Mouse (Mus musculus): ENCODE measurements around the gene Pex5l.

Gene Pex5l

GRCm38 (mm10) chr3:33142901-33143461, at the start of gene Pex5l:
Gene Pex5l (minus strand): TSS chr3:33143247.
- DNase-seq (ENCODE audit: inconsistent ontology term) = peak; percentile 83

DNA sequence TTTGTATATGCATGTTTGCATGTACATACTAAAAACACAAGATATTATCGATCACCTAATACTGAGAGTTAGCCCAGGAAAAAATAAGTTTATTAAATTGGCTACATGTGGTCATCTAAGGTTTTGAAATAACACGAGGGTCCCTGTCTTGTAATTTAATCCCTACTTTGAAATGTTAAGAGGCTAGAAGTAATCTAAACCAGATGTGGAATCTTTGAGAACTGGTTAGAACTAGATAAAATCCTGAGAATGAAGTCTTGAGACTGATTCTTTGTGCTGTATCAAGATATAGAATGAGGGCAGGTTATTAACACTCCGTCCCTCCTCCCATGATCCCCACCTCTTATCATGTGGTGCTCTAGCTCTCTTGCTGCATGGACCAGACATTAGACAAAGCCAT, 22.1 kb upstream of the Pex5l start:
- no peak for DNase-seq (ENCODE audit: inconsistent ontology term)

GRCm38 (mm10) chr3:33163821-33164220, 20.8 kb upstream of the Pex5l start:
- DNase-seq (ENCODE audit: inconsistent ontology term) = no peak

- no peak for DNase-seq (ENCODE audit: inconsistent ontology term)
Measured at GRCm38 (mm10) chr3:33143592-33143991, 545 bp upstream of the Pex5l start.

DNA sequence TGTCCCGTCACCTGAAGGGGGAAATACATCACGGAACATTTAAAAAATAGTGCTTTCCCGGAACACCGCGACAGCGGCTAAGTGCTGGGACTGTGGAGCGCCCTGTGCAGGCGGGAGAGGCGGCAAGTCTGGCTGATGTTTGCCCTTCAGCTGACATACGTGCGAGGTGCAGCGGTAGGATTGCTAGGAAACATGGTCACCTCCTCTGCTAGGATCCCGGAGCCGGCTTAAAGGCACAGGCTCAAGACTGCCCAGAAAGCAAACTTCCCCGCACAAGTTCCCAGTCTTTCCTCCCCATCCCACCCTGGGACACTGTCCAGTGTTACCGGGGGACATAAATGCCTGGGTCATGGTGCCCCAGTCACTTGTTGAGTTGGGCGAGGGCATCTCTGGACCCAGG, 649 bp downstream of the Pex5l start:
- DNase-seq (ENCODE audit: inconsistent ontology term) = no peak

GRCm38 (mm10) chr3:33129944-33130343, 13.1 kb downstream of the Pex5l start:
- no peak for DNase-seq (ENCODE audit: inconsistent ontology term)

DNA sequence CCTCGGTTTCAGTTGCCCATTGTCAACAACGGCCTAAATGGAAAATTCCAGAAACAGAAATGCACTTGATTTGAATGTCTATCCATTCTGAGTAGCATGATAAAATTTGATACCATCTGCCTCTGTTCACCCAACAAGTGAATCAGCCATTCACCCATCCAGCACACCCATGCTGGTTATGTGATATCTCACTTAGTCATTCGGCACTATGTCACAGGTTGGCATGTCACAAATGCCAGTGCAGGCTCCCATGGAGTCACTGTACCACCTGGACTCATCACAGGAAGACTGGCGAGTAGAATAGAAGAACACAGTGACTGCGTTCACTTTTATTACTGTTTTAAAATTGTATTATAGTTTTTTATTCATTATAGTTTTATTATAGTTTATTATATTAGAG, 18.3 kb downstream of the Pex5l start:
- no peak for DNase-seq (ENCODE audit: inconsistent ontology term)

DNA sequence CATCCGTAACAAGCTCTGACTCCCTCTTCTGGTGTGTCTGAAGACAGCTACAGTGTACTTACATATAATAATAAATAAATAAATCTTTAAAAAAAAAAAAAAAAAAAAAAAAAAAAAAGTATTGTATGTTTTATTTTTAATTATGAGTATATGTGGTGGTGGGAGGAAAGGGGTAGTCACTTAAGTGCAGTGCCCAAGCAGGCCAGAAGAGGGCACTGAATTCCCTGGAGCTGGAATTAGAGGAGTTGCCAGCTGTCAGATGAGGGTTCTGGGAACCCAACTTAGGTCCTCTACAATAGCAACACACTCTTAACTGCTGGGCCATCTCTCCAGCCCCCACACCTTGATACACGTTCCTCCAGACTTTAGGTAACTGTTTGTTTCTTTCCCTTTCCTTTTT, 37.3 kb downstream of the Pex5l start:
- no peak for DNase-seq (ENCODE audit: inconsistent ontology term)

DNA sequence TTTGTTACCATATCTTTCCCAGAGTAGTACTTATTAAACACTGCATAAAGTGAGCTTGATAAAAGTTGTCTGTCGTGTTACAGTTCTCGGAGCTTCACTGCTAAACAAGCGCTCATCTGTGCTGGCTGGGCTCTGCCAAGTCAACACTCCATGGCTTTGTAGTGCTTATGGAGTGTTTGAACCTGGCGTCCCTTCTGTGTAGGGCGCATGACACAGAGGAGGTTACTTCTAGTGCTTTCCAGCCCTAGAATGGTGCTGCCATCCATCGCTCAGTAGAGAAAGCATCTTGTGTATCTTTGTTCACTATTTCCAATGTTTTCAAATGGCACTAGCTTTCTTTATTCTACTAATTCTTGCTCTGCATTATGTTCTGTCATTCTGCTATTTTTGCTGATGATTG, 39.5 kb downstream of the Pex5l start:
- DNase-seq (ENCODE audit: inconsistent ontology term) = no peak

DNA sequence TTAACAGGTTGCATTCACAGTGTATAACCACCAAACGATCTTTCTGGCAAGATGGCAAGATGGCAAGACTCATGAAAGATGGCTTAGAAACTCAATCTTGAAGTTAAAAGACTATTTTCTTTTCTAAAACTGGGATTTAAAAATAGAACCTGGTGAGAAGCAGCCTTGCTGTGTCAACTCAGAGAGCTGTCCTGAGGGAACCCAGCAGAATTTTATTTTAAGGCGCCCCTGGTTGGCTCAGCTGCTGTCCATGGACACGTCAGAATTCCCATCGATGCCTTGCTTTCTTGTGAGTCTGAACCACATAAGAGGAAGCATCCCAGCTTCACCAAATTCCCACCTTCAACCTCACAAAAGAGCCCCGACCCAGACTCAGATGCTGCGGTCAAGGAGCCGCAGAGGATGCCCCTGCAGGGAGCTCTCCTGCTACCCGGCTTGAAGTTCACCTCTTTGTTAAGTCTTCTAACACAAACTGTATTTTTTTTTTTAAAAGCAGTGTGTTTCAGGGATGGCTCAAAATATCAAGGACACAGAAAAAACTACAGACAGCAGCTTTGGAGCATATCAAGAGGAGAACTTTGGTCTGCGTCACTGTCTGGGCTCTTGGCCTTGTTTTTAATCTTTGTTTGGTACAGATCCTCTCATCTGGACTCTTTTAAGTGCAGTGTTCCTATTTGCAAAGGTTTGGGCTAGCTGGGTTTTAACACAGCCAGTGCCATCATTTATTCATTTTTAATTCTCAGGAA, 44.3 kb downstream of the Pex5l start:
- DNase-seq (ENCODE audit: inconsistent ontology term) = no peak

- no peak for DNase-seq (ENCODE audit: inconsistent ontology term)
Measured at GRCm38 (mm10) chr3:33093646-33094045, 49.4 kb downstream of the Pex5l start.

DNA sequence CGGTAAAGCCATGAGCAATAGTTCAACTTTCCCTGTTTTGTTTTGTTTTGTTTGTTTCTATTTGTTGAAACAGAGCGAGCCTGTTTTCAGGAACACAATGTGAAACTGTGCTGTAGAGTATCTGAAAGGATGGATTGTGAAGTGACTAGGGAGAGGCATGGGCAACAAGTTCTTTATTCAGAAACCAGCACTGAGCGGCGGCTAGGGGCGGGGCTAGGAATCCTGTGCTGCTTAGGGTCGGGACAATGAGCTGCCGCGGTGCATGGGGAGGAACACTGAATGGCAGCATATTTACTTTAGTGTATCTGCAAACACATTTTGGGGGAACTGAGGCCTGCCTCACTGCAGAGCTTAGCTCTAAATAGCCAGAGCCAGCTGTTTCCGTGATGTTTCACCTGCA, 53.0 kb downstream of the Pex5l start:
- peak; percentile 39 for DNase-seq (ENCODE audit: inconsistent ontology term)

DNA sequence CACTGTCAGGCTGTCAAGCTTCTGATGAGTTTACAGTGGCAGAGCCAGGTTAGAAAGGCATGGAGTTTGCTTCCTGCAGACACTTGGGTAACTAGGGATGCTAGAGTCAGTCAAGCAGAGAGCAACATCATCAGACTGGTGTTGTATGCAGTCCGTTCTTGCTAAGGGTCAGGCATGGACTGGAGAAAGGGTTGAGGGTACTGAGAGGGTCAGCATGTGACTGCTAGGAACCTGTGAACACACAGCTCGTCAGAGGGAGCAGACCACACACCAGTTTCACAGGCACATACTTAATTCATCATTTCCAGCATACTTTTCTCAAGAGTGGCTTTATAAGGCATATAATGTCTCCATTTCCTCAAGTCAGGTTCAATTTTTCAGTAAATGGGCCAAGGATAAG, 53.6 kb downstream of the Pex5l start:
- DNase-seq (ENCODE audit: inconsistent ontology term) = no peak

DNA sequence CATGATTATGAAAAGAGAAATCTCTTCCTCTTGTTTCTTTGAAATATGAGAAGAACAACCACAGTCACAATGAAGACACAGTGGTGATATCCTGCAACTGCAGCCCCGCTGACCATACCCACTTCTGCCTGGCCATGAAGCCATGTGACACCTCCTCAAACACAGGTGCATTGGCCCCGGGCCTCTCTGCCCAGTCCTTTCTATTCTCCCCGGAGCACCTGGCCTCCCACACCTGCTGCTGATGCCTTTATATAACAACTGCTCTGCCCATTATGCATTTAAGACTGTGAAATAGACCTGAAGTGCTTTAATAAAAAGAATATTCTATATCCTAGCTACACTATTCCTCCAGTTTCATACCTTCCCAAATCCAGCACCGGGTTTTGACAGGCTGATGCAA, 54.8 kb downstream of the Pex5l start:
- no peak for DNase-seq (ENCODE audit: inconsistent ontology term)

DNA sequence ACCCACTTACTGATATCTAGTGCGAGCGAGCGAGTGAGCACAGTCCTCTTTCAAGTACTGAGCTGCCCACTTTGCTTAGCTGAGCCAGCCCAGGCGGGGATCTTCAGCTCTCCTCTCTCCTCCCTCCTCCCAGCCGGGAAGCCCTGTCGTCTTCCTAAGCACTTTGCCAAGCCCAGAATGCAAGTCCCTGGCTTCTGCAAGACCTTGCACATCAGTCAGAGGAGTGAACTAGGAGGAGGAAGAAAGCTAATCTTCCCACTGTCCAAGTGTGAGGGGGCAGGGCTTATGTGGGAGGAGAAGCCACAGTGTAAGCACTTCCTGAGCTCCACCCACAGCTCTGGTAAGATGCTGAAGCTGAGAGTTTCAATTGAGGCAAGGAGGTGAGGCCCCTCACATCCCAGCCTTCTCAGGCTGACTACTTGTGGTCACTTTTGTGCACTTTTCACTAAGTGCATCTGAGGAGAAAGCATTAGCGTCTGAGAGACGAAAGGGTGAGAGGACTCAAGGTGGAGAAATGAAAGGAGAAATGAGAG, 60.2 kb downstream of the Pex5l start:
- DNase-seq (ENCODE audit: inconsistent ontology term) = no peak

- DNase-seq (ENCODE audit: inconsistent ontology term) = no peak
Measured at GRCm38 (mm10) chr3:33081793-33082192, 61.3 kb downstream of the Pex5l start.

DNA sequence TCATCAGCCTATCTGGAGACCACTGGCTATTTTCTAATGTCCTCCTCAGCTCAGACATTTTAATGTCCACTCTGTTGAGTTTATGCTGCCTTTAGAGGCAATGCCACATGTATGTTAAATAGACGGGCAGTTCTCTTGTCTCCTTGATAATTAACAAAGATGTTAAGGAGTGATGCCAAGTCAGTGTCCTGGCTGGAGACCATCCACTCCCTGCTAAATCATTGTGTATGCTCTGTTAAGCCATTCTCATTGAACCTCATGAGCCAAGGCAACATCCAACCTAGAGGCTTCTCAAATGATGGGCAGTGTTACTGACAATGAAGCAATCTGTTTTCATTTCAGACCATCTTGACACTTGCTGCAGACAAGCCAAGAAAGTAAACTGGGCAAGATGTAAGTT, 63.4 kb downstream of the Pex5l start:
- DNase-seq (ENCODE audit: inconsistent ontology term) = no peak

DNA sequence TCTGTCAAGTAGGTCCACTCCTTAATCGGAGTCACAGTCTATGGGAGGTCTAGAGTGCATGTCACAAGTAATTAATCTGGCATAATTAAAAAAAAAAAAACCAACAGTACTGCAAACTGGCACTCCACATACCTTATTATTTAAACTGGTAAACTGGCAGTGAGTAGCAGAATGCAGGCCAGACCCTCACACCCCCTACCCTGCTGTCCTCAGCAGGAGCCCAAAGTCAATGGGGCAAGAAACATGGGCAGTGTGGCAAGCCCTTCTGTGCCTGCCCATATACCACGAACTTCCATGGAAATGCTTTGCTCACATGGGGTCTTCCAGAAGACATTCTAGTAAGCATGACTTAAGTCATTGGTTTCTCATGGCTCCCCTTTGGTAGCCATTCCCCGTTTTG, 63.9 kb downstream of the Pex5l start:
- DNase-seq (ENCODE audit: inconsistent ontology term) = no peak

DNA sequence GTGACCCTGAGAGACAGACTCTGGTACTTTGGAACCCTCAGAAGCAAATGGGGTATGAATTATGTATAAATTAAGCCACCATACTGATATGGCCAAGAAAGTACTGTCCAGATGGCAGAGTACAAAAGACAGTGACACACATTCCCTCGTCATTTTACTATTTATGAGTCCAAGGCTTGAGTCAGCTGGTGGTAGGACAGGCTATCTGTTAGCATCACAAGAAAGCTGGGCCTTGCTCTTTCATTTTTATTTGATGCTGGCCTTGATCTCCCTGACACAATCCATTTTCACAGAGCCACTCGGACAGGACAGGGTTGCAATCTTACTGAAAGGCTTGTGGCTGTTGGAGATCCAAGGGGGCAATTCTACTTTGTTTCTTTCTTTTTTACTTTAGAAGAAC, 67.4 kb downstream of the Pex5l start:
- no peak for DNase-seq (ENCODE audit: inconsistent ontology term)

GRCm38 (mm10) chr3:33074266-33074981, 68.6 kb downstream of the Pex5l start:
- peak; percentile 73 for DNase-seq (ENCODE audit: inconsistent ontology term)

DNA sequence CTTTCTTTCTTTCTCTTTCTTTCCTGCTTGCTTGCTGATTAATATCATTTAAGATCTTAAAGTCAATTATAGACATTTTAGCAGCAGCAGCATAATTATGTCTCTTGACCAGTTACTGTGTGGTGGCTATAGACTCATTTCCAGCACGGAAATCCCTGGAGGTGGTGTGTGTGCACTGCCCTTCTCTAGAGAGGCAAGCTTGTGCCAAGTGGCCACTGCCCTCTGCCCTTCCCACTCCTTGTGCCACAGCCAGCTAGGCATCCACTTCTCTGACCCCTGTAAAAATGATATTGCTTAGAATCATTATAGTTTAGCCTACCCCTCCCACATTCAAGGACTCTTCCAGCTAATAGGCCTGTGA, 69.2 kb downstream of the Pex5l start:
- no peak for DNase-seq (ENCODE audit: inconsistent ontology term)

GRCm38 (mm10) chr3:33070771-33071170, 72.3 kb downstream of the Pex5l start:
- DNase-seq (ENCODE audit: inconsistent ontology term) = peak; percentile 33

DNA sequence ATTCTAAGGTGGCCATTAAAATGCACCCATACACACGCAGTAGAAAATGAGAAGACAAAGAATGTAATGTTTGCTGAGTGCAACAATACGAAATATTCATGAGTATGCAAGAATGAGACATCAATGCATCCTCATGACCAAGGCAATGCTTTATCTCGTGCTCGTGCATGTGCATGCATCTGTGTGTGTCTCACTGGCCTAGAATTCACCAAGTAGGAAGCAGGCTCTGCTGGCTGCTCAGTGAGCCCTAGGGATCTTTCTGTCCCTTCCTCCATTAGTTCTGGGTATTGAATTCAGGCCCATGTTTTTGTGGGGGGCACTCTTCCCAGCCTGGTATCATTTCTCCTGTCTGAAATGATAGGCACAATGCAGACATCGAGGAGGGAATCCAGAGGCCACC, 74.9 kb downstream of the Pex5l start:
- DNase-seq (ENCODE audit: inconsistent ontology term) = no peak
